Mouse (Mus musculus): ENCODE measurements around the gene Dnlz. TPM values are rescaled to one million over a fixed set of nuclear protein-coding genes. Genes with fewer than 3 reads are reported as not detected.
A peak's percentile ranks its signal among the peaks of the same experiment; 100 is the strongest.

Gene Dnlz
- polyA plus RNA-seq, 1 experiment from 2014 or later, result 32.2 TPM

GRCm38 (mm10) chr2:26327852-26328251 lies 24.1 kb downstream of the Dnlz start:
- peaks cover 97% of the 10 kb centered on the region for H3K36me3 ChIP-seq (replicated peaks)
- H3K27ac ChIP-seq (replicated peaks), result no peak overlapping the region
- H3K27me3 ChIP-seq (replicated peaks; ENCODE audit: low read depth, poor library complexity, severe bottlenecking), result no peaks in the 10 kb centered on the region
- WGBS, result 87% methylated on average over 4 of the region's 4 CpGs
- H3K4me1 ChIP-seq, result peaks cover 13% of the 10 kb centered on the region; the same call in 1 of the 2 replicates
- no peak for DNase-seq (ENCODE audit: low spot score)
- no peaks in the 10 kb centered on the region for H3K9me3 ChIP-seq
- no peak overlapping the region for H3K4me3 ChIP-seq

- DNase-seq (ENCODE audit: low spot score), result peak; percentile 77
- 64% methylated on average over 15 of the region's 15 CpGs for WGBS
- Histone ChIP-seq H3K4me1 (peaks cover 18% of the 10 kb centered on the region), H3K27me3 (replicated peaks; ENCODE audit: low read depth, poor library complexity, severe bottlenecking) (no peaks in the 10 kb centered on the region), H3K27ac (replicated peaks) (no peak overlapping the region), H3K36me3 (replicated peaks) (peaks cover 96% of the 10 kb centered on the region), H3K9me3 (no peaks in the 10 kb centered on the region), H3K4me3 (no peak overlapping the region)
Observed at GRCm38 (mm10) chr2:26325386-26326181, 26.3 kb downstream of the Dnlz start.

- Histone ChIP-seq H3K9me3 (no peaks in the 10 kb centered on the region), H3K27ac (replicated peaks) (no peak overlapping the region), H3K4me3 (no peak overlapping the region), H3K27me3 (replicated peaks; ENCODE audit: low read depth, poor library complexity, severe bottlenecking) (no peaks in the 10 kb centered on the region), H3K4me1 (peaks cover 15% of the 10 kb centered on the region), H3K36me3 (replicated peaks) (peaks cover 95% of the 10 kb centered on the region)
- no peak for DNase-seq (ENCODE audit: low spot score)
- WGBS, result 86% methylated on average over 2 of the region's 2 CpGs
Observed at GRCm38 (mm10) chr2:26324917-26325316, 27.0 kb downstream of the Dnlz start.

DNA sequence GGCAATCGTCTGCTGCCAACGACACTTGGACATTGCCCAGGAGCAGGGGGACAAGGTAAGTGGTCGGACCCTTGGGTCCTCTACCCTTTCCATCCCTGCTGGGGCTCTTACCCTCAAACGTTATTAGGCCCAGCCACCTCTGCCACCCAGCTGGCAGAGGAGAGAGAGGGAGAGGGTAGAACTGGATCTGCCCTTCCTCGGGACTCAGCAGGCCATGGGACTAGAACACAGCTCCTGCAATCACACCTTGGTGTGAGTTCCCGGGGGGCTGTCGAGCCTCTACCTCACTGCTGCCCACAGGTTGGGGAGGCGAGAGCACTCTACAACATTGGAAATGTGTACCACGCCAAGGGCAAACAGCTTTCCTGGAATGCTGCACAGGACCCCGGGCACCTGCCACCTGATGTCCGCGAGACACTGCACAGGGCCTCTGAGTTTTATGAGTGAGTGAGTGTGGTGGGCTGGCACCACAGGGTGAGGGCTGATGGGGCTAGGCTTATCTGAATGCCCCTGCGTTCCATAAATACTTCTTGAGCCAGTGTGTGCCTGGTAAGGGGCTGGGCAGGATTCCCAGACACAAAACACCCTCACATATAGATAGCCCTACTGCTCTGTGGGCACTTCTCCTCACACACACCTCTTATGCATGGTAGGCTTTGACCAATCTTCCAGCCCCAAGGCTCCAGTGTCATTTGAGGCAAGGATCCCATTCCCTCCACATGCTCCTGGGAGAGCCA lies 28.2 kb downstream of the Dnlz start:
- 92% methylated on average over 13 of the region's 13 CpGs for WGBS
- H3K9me3 ChIP-seq, result no peaks in the 10 kb centered on the region

GRCm38 (mm10) chr2:26320245-26321185 lies 31.4 kb downstream of the Dnlz start:
- DNase-seq (ENCODE audit: low spot score), result no peak
- peaks cover 81% of the 10 kb centered on the region for H3K36me3 ChIP-seq (replicated peaks)
- H3K4me1 ChIP-seq, result peaks cover 48% of the 10 kb centered on the region
- H3K27ac ChIP-seq (replicated peaks), result no peak overlapping the region
- H3K9me3 ChIP-seq, result no peaks in the 10 kb centered on the region
- H3K27me3 ChIP-seq (replicated peaks; ENCODE audit: low read depth, poor library complexity, severe bottlenecking), result no peaks in the 10 kb centered on the region
- 91% methylated on average over 14 of the region's 14 CpGs for WGBS
- H3K4me3 ChIP-seq, result no peak overlapping the region

More for the DNA sequence above, 28.2 kb downstream of the Dnlz start:
- DNase-seq (ENCODE audit: low spot score), result no peak
- Histone ChIP-seq H3K36me3 (replicated peaks) (peaks cover 97% of the 10 kb centered on the region), H3K27me3 (replicated peaks; ENCODE audit: low read depth, poor library complexity, severe bottlenecking) (no peaks in the 10 kb centered on the region), H3K4me3 (no peak overlapping the region; the same call in 1 of the 2 replicates), H3K4me1 (peaks cover 19% of the 10 kb centered on the region), H3K27ac (replicated peaks) (no peak overlapping the region)

- 86% methylated on average over 13 of the region's 13 CpGs for WGBS
- no peak overlapping the region for H3K4me3 ChIP-seq
- no peaks in the 10 kb centered on the region for H3K9me3 ChIP-seq
- no peak for DNase-seq (ENCODE audit: low spot score)
- peaks cover 56% of the 10 kb centered on the region for H3K4me1 ChIP-seq
- peaks cover 72% of the 10 kb centered on the region for H3K36me3 ChIP-seq (replicated peaks)
- H3K27ac ChIP-seq (replicated peaks), result no peak overlapping the region
- no peaks in the 10 kb centered on the region for H3K27me3 ChIP-seq (replicated peaks; ENCODE audit: low read depth, poor library complexity, severe bottlenecking)
Observed at GRCm38 (mm10) chr2:26319519-26320244, 32.2 kb downstream of the Dnlz start.

GRCm38 (mm10) chr2:26319109-26319508 lies 32.8 kb downstream of the Dnlz start:
- Histone ChIP-seq H3K27ac (replicated peaks) (no peak overlapping the region), H3K27me3 (replicated peaks; ENCODE audit: low read depth, poor library complexity, severe bottlenecking) (no peaks in the 10 kb centered on the region), H3K36me3 (replicated peaks) (peaks cover 67% of the 10 kb centered on the region), H3K4me3 (0 out of 2 replicates have a peak overlapping the region, but pooled peaks have one; percentile 11), H3K4me1 (peaks cover 62% of the 10 kb centered on the region), H3K9me3 (no peaks in the 10 kb centered on the region)
- no peak for DNase-seq (ENCODE audit: low spot score)
- WGBS, result 90% methylated on average over 9 of the region's 9 CpGs

- DNase-seq (ENCODE audit: low spot score), result no peak
- H3K4me3 ChIP-seq, result peak overlapping the region; percentile 91; the same call in 1 of the 2 replicates
- H3K9me3 ChIP-seq, result no peaks in the 10 kb centered on the region
- H3K4me1 ChIP-seq, result peaks cover 70% of the 10 kb centered on the region
- no peaks in the 10 kb centered on the region for H3K27me3 ChIP-seq (replicated peaks; ENCODE audit: low read depth, poor library complexity, severe bottlenecking)
- H3K27ac ChIP-seq (replicated peaks), result no peak overlapping the region
- 94% methylated on average over 3 of the region's 3 CpGs for WGBS
- H3K36me3 ChIP-seq (replicated peaks), result peaks cover 57% of the 10 kb centered on the region
Observed at GRCm38 (mm10) chr2:26317991-26318672, 33.8 kb downstream of the Dnlz start.

- 73% methylated on average over 3 of the region's 3 CpGs for WGBS
- H3K4me1 ChIP-seq, result peaks cover 73% of the 10 kb centered on the region
- peak overlapping the region; percentile 91 for H3K4me3 ChIP-seq
- peaks cover 49% of the 10 kb centered on the region for H3K36me3 ChIP-seq (replicated peaks)
- no peak for DNase-seq (ENCODE audit: low spot score)
- peak overlapping the region; percentile 97 for H3K27ac ChIP-seq (replicated peaks)
- H3K9me3 ChIP-seq, result no peaks in the 10 kb centered on the region
- H3K27me3 ChIP-seq (replicated peaks; ENCODE audit: low read depth, poor library complexity, severe bottlenecking), result no peaks in the 10 kb centered on the region
Observed at GRCm38 (mm10) chr2:26317371-26317770, 34.5 kb downstream of the Dnlz start.

DNA sequence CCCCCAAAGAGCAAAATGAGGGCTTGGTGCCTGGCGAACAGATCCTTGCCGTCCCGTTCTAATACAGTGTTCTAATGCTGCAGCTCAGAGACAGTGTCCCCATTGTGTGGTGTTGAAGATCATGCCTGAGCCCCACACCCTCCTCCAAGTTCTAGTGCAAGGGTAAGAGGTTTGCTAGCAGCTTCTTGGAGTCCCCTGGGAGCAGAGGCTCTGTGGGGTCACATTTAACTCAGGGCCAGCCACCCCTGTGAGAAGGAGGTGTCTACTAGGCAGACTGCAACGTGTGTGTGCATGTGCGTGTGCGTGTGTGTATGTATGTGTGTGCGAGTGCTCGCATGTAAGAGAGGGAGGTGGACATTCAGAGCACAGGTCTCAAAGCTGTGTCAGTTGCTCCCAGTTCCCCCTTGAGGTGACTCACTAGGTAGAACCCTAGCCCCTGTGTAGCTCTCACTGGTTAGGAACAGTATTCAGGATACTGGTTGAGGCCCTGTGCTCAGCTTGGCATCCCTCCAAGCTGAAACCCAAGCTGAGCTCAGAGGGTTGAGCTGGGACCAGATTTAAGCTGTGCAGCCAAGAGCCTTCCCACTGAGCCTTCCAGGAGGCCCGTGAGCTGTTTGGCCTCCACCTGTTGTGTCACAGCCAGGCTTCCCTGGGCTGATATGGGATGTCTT lies 35.2 kb downstream of the Dnlz start:
- no peak for DNase-seq (ENCODE audit: low spot score)
- H3K4me3 ChIP-seq, result peak overlapping the region; percentile 91
- peaks cover 77% of the 10 kb centered on the region for H3K4me1 ChIP-seq
- no peaks in the 10 kb centered on the region for H3K9me3 ChIP-seq
- H3K27ac ChIP-seq (replicated peaks), result peak overlapping the region; percentile 97
- H3K27me3 ChIP-seq (replicated peaks; ENCODE audit: low read depth, poor library complexity, severe bottlenecking), result no peaks in the 10 kb centered on the region
- H3K36me3 ChIP-seq (replicated peaks), result peaks cover 43% of the 10 kb centered on the region
- WGBS, result 73% methylated on average over 9 of the region's 9 CpGs

- DNase-seq (ENCODE audit: low spot score), result no peak
- H3K9me3 ChIP-seq, result no peaks in the 10 kb centered on the region
- H3K27ac ChIP-seq (replicated peaks), result peak overlapping the region; percentile 97
- peaks cover 76% of the 10 kb centered on the region for H3K4me1 ChIP-seq
- 1% methylated on average over 11 of the region's 11 CpGs for WGBS
- H3K36me3 ChIP-seq (replicated peaks), result peaks cover 36% of the 10 kb centered on the region
- peak overlapping the region; percentile 91 for H3K4me3 ChIP-seq
- no peaks in the 10 kb centered on the region for H3K27me3 ChIP-seq (replicated peaks; ENCODE audit: low read depth, poor library complexity, severe bottlenecking)
Observed at GRCm38 (mm10) chr2:26315925-26316311, 36.0 kb downstream of the Dnlz start.

Measured in embryonic facial prominence, embryonic 10.5 days (tissue).